Mouse (Mus musculus) hindbrain, embryonic 11.5 days (tissue): ENCODE data around the gene Zfp827. TPM values are rescaled to one million over a fixed set of nuclear protein-coding genes. Genes with fewer than 3 reads are reported as not detected.

ENCODE experiments used
- ATAC-seq: fragments of 200-750 bp; cut with Nextera tagmentation; 2 replicates; pipeline ENCODE4 v1.8.0; 2017; ENCODE audit warnings: mild to moderate bottlenecking, moderate TSS enrichment, moderate library complexity; ENCODE audit not compliant: low FRiP score
- DNase-seq: peaks from one replicate; pipeline ENCODE4 v3.0.0-alpha.2; 2015; ENCODE audit warnings: low spot score
- H3K27ac ChIP-seq: fragments of 300-500 bp; sonication (generic); 2 replicates; pipeline ENCODE4 v1.5.1; 2014; ENCODE audit warnings: mild to moderate bottlenecking, low read depth, low read length
- H3K27me3 ChIP-seq: fragments of 300-500 bp; sonication (generic); 2 replicates; pipeline ENCODE4 v1.6.1; 2014; ENCODE audit warnings: mild to moderate bottlenecking, low read length, moderate library complexity, mixed read lengths; ENCODE audit not compliant: control insufficient read depth, insufficient read depth
- H3K36me3 ChIP-seq: fragments of 300-500 bp; sonication (generic); 2 replicates; pipeline ENCODE4 v1.6.1; 2014; ENCODE audit warnings: mild to moderate bottlenecking, low read length, moderate library complexity, mixed read lengths; ENCODE audit not compliant: control insufficient read depth, insufficient read depth
- H3K4me1 ChIP-seq: fragments of 300-500 bp; sonication (generic); replicated peaks from 2 replicates; pipeline ENCODE4 v1.6.1; 2014; ENCODE audit warnings: low read length, mixed read lengths; ENCODE audit not compliant: control insufficient read depth, insufficient read depth
- H3K4me2 ChIP-seq: fragments of 300-500 bp; sonication (generic); replicated peaks from 2 replicates; pipeline ENCODE4 v1.6.1; 2014; ENCODE audit warnings: mild to moderate bottlenecking, low read depth, low read length
- H3K4me3 ChIP-seq: fragments of 300-500 bp; sonication (generic); 2 replicates; pipeline ENCODE4 v1.5.1; 2014; ENCODE audit warnings: low read depth, low read length
- H3K9ac ChIP-seq: fragments of 300-500 bp; sonication (generic); 2 replicates; pipeline ENCODE4 v1.6.1; 2014; ENCODE audit warnings: low read depth, low read length
- H3K9me3 ChIP-seq: fragments of 300-500 bp; sonication (generic); 2 replicates; pipeline ENCODE4 v1.6.1; 2016; ENCODE audit warnings: low read length; ENCODE audit not compliant: control insufficient read depth
- WGBS: fragments of 180-500 bp; shearing (Covaris S2); extraction: QIAGEN DNeasy Blood & Tissue Kit; methylation state at CpG from one replicate; pipeline ENCODE4 v1.1.7; 2014; 5-methylcytosine and 5-hydroxymethylcytosine counted together
- polyA plus RNA-seq: library from polyadenylated mRNA; unstranded; fragments of >200 nt; fragmentation: Nextera tagmentation; extraction: Ambion mirVana; gene quantifications from 2 replicates; pipeline ENCODE4 v1.2.1, GENCODE M21; 2014

Gene Zfp827
- polyA plus RNA-seq, 1 experiment from 2014 or later = 12.7 TPM

- H3K4me1 ChIP-seq = peaks cover 4% of the 10 kb centered on the region; the same call in 1 of the 2 replicates
- H3K27ac ChIP-seq = peak overlapping the region; percentile 100
- H3K9ac ChIP-seq = peak overlapping the region; percentile 99
- peak overlapping the region; percentile 98 for H3K4me3 ChIP-seq
- DNase-seq = peak; percentile 83
- no peaks in the 10 kb centered on the region for H3K36me3 ChIP-seq
- ATAC-seq = peak; percentile 86
- H3K4me2 ChIP-seq = peak overlapping the region; percentile 86
- WGBS = 2% methylated on average over 64 of the region's 99 CpGs
- H3K27me3 ChIP-seq = no peaks in the 10 kb centered on the region
- H3K9me3 ChIP-seq = no peaks in the 10 kb centered on the region
Measured at GRCm38 (mm10) chr8:79029396-79030325, 1.4 kb downstream of the Zfp827 start.

- peaks cover 4% of the 10 kb centered on the region; the same call in 1 of the 2 replicates for H3K4me1 ChIP-seq
- H3K27me3 ChIP-seq = no peaks in the 10 kb centered on the region
- H3K9ac ChIP-seq = peak overlapping the region; percentile 99
- H3K27ac ChIP-seq = peak overlapping the region; percentile 100
- H3K9me3 ChIP-seq = no peaks in the 10 kb centered on the region
- peak overlapping the region; percentile 86 for H3K4me2 ChIP-seq
- H3K4me3 ChIP-seq = peak overlapping the region; percentile 98
- peak; percentile 75 for DNase-seq
- no peak for ATAC-seq
- H3K36me3 ChIP-seq = no peaks in the 10 kb centered on the region
- WGBS = under 1% methylated on average over 53 of the region's 62 CpGs
Measured at GRCm38 (mm10) chr8:79030326-79031265, 2.4 kb downstream of the Zfp827 start.

GRCm38 (mm10) chr8:79037532-79037931 is 9.3 kb downstream of the Zfp827 start:
- no peak for DNase-seq
- peaks cover 3% of the 10 kb centered on the region; the same call in 1 of the 2 replicates for H3K36me3 ChIP-seq
- ATAC-seq = no peak
- no peaks in the 10 kb centered on the region for H3K9me3 ChIP-seq
- H3K27me3 ChIP-seq = no peaks in the 10 kb centered on the region
- 82% methylated on average over 7 of the region's 7 CpGs for WGBS
- no peak overlapping the region for H3K4me2 ChIP-seq
- H3K4me1 ChIP-seq = no peaks in the 10 kb centered on the region
- H3K4me3 ChIP-seq = no peak overlapping the region
- H3K27ac ChIP-seq = no peak overlapping the region
- no peak overlapping the region for H3K9ac ChIP-seq

- Histone ChIP-seq H3K27ac (no peak overlapping the region), H3K36me3 (peaks cover 3% of the 10 kb centered on the region; the same call in 1 of the 2 replicates), H3K27me3 (no peaks in the 10 kb centered on the region), H3K9ac (no peak overlapping the region), H3K4me2 (no peak overlapping the region), H3K9me3 (no peaks in the 10 kb centered on the region), H3K4me3 (no peak overlapping the region), H3K4me1 (no peaks in the 10 kb centered on the region)
- 91% methylated on average over 7 of the region's 7 CpGs for WGBS
- ATAC-seq (no peak), DNase-seq (no peak)
Measured at GRCm38 (mm10) chr8:79037991-79038390, 9.8 kb downstream of the Zfp827 start.

GRCm38 (mm10) chr8:79041429-79041828 is 13.2 kb downstream of the Zfp827 start:
- no peak overlapping the region for H3K4me2 ChIP-seq
- no peaks in the 10 kb centered on the region for H3K4me1 ChIP-seq
- H3K9me3 ChIP-seq = no peaks in the 10 kb centered on the region
- DNase-seq = no peak
- H3K9ac ChIP-seq = no peak overlapping the region
- WGBS = 90% methylated on average over 3 of the region's 3 CpGs
- H3K27me3 ChIP-seq = no peaks in the 10 kb centered on the region
- H3K27ac ChIP-seq = no peak overlapping the region
- no peak for ATAC-seq
- H3K36me3 ChIP-seq = peaks cover 3% of the 10 kb centered on the region; the same call in 1 of the 2 replicates
- no peak overlapping the region for H3K4me3 ChIP-seq

- ATAC-seq = no peak
- DNase-seq = no peak
- H3K9ac ChIP-seq = no peak overlapping the region
- H3K36me3 ChIP-seq = peaks cover 3% of the 10 kb centered on the region; the same call in 1 of the 2 replicates
- H3K4me3 ChIP-seq = no peak overlapping the region
- H3K4me2 ChIP-seq = no peak overlapping the region
- no peaks in the 10 kb centered on the region for H3K27me3 ChIP-seq
- no peak overlapping the region for H3K27ac ChIP-seq
- WGBS = 79% methylated on average over 3 of the region's 3 CpGs
- H3K9me3 ChIP-seq = no peaks in the 10 kb centered on the region
- H3K4me1 ChIP-seq = no peaks in the 10 kb centered on the region
Measured at GRCm38 (mm10) chr8:79042252-79042651, 14.0 kb downstream of the Zfp827 start.

GRCm38 (mm10) chr8:79044673-79045072 is 16.4 kb downstream of the Zfp827 start:
- Histone ChIP-seq H3K4me1 (no peaks in the 10 kb centered on the region), H3K4me2 (no peak overlapping the region), H3K27me3 (no peaks in the 10 kb centered on the region), H3K9me3 (no peaks in the 10 kb centered on the region), H3K4me3 (no peak overlapping the region), H3K36me3 (0 out of 2 replicates have a peak, but pooled peaks cover 3% of the 10 kb centered on the region), H3K27ac (no peak overlapping the region), H3K9ac (no peak overlapping the region)
- WGBS = 94% methylated on average over 5 of the region's 5 CpGs
- DNase-seq (no peak), ATAC-seq (no peak)

- Histone ChIP-seq H3K4me2 (no peak overlapping the region), H3K27me3 (no peaks in the 10 kb centered on the region), H3K4me3 (no peak overlapping the region), H3K9me3 (no peaks in the 10 kb centered on the region), H3K4me1 (no peaks in the 10 kb centered on the region), H3K9ac (no peak overlapping the region), H3K27ac (no peak overlapping the region), H3K36me3 (0 out of 2 replicates have a peak, but pooled peaks cover 3% of the 10 kb centered on the region)
- WGBS = 88% methylated on average over 4 of the region's 4 CpGs
- ATAC-seq (no peak), DNase-seq (no peak)
Measured at GRCm38 (mm10) chr8:79046659-79047058, 18.4 kb downstream of the Zfp827 start.
